Mouse (Mus musculus): Measurements from ENCODE around the gene Alg14.

Alg14 gene

DNA sequence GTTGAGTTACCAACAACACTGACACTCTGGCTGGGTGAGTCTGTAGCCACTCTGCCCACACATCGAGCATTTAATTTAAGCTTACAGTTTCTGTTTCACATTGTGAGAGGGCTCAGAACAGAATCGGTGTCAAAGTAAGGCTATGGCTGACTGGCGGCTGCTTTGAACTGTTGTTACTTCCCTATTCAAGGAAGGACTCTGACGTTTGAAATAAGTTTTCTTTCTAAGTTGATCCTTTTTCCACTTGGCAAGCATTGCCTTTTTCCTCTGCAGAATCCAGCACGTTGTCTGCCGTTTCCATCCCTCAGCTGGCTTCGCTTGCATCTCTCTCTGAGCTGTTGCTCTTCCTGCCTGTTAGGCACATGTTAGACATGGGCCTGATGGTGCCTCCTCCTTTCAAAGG lies 38.7 kb downstream of the Alg14 start:
- CTCF ChIA-PET, result interaction anchor here (0.6 kb wide), 1 partner anchor 25 kb away, joined by 4 read pairs; no protein-coding TSS in a partner anchor

DNA sequence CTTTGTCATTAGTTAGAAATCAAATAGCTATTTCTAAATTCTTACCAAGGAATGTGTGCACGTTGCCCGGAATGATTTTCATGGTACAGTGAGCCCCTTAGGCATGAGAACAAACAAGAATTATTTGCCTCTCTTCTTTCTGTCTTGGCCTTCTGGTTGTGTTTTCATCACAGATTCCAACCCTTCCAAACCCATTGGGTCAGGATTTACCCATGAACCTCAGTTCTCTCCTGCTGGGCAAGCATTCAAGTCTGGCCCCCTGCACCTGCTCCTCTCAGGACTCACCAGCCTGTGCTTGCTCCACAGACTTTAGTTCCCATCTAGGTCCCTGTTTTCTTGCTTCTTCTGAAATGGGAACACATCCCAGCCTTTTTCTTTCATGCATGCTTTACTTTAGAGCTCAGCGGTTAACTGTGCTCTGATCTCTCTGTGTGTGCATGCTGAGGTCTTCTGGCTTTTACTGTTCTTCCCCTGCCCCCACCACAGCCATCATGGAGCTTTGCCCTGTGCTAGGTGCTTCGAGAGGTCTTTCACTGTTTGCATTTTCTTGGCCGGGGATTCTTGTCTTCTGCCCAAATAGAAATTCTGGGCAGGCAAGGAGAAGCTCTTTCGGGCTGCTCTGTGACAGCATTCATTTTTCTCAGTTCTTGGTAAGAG lies 44.8 kb downstream of the Alg14 start:
- CTCF ChIA-PET, result interaction anchor here (0.6 kb wide), 1 partner anchor 388 kb away, joined by 3 read pairs; no protein-coding TSS in a partner anchor

DNA sequence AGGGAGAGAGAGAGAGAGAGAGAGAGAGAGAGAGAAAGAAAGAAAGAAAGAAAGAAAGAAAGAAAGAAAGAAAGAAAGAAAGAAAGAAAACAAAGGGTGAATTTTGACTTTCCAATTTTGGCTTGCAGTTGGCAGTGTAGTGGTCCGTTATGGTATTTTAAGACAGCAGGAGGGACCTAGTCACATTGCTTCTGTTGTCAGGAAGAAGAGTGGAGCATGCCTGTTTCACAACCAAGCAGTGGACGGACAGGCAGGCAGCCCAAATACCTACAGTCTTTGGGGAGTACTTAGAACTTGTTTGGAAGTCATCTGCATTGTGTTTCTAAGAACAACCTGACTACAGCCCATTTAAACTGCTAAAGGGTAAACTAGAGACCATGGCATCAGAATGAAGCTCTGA lies 47.1 kb downstream of the Alg14 start:
- CTCF ChIA-PET, result no interaction called here

DNA sequence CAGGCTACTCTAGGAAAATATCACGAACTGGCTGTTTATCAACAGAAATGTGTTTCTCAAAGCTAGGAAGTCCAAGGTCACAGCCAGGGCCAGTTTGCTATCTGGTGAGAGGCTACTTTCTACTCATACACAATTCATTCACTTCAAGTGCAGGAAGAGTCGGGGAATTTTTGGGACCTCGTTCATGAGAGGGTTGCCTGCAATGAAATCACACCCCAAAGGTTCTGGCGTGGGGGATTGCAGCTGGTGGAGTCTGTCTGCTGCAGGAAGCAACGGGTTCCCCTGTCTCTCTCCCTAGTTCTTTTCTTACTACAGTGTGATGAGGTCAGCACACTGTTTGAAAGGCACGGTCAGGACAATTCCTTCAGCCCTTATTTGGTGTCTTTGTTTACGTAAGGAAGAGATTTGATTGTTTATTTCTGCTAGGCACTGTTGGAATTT lies 48.8 kb downstream of the Alg14 start:
- CTCF ChIA-PET, result no interaction called here

DNA sequence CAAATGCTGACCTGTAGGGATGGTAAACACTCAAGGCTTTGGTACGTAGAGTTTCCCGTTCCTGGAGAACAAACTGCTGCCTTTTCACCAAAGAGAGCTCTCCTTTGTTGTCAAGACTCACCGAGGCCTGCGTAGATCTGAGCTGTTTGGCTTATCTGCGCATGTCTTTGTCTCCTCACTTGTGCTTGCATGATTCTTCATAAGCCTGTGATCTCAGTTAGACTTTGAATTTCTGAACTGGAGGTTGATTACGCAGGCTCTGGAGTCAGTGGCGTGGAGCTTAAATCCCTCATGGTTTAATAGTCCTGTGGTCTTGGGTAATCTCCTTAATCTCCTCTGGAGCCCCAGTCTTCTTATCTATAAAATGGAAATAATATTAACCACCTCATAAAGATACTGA lies 51.7 kb downstream of the Alg14 start:
- CTCF ChIA-PET, result no interaction called here

DNA sequence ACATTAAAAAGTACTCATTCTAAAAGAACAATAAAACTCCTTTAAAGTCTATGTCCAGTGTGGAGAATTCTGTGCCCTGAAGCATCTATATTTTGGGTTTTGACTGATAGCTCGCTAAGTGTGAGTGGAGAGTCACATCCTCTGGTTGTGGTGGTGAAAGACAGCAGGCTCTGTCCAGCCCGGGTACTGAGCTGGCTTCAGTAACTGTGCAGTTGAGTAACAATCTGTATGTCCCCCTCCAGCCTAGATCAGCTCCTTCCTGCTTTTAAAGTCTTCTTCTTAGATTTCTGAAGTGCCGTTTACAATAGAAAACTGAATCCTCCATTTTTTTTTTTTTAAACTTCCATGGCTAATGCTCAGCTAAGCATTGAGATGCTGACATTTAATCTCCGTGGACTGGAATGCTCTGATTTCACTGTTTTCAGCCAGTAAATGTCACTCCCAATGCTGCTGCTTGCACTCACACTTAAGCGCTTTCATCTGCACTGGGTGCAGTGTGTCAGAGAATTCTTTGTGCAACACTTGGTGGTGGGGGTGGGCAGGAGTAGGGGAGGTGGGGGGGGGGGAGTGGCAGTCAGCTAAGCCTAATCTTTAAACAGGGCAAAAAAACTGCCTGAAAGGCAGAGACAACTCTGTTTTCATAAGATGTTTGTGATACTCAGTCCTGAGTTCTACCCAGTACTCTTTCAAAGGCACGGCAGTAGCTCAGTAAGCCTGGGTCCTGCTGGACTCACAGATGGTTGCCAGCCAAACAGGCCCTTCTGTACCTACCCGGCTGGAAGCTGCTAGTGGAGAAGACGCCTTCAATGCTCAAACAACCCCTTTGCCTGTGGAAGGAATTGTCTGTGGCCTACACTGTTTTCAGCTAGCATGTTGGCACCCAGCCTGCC lies 52.7 kb downstream of the Alg14 start:
- CTCF ChIA-PET, result interaction anchor here (0.7 kb wide), 1 partner anchor 13 kb away, joined by 4 read pairs; no protein-coding TSS in a partner anchor

DNA sequence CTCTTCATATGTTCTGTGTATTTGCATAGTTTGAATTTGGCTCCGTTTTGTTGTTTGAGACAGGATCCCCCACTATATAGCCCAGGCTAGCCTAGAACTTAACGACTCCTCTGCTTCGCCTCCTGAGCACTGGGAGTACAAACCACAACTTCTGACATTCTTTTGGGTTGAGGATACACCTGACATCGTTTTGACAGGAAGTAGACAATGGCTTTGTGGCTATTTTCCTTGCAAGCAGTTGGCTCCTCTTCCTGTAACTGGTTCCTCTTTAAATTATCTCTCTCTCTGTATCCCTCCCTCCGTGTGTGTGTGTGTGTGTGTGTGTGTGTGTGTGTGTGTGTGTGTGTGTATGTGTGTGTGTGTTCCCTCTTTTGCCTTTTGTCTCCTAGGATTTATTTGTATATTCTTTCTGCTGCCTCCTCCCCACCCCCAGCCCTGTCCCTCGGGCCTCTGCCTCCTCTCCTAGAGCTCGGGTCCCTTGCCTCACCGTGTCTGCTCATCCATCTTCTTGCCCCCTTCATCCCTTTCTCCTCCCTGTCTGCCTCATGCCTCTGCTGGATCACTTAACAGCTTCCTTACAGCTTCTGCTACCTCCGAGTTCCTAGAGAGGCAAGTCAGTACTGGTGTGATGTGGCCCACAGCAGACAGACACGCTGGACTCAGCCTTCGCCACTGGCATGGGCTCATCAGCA lies 53.5 kb downstream of the Alg14 start:
- CTCF ChIA-PET, result interaction anchor here (0.7 kb wide), 1 partner anchor 14 kb away, joined by 4 read pairs; no protein-coding TSS in a partner anchor

DNA sequence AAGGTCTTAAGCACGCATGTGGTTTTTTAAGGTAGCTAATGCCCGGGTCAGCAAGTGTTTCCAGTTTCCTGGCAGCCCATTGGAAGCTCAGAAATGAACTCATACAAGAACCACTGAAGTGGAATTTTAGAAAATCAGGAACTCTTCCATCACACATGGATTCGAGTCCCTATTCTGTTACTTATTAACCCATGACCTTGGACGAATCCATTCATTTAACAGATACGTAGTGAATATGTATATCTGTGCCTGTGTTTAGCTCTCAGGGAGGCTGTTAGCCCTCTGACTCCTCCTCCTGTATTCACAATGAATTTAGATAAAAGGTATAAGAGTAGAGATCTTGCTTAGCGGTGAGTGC lies 54.0 kb downstream of the Alg14 start:
- CTCF ChIA-PET, result no interaction called here

DNA sequence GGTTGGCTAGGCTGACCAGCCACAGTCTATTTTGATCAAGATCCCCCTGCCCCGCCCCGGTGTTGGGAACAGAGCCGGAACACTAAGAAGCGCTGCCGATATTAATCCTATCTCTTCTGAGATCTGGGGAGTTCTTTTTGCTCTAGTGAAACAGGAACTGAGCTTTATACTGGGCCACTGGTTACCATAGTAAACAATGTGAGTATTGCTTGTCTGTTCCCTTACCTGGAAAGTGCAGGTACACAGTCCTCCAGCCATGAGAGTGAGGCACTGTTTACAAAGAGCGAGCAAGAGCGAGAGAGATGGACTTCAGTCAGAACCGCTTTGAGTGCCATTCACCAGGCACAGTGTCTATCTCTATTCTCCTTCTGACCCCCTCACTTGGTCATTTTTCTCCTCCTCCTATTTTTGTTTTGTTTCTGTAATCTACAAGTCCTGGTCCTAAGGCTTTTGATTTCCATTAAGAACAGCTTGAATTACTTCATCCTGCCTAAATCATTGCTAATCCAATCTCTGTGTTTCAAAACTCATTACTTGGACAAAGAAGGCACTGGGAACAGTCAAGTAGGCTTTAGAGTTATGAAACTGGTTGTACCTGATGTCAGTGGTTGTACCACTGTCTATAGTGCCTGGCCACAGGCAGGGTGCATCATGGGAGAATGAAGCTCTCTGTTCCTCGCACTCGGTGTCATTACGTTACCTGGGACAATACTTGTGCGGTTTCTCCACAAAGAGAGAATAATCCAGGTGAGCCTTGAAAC lies 55.1 kb downstream of the Alg14 start:
- CTCF ChIA-PET, result interaction anchor here (0.7 kb wide), 1 partner anchor 15 kb away, joined by 3 read pairs; no protein-coding TSS in a partner anchor

DNA sequence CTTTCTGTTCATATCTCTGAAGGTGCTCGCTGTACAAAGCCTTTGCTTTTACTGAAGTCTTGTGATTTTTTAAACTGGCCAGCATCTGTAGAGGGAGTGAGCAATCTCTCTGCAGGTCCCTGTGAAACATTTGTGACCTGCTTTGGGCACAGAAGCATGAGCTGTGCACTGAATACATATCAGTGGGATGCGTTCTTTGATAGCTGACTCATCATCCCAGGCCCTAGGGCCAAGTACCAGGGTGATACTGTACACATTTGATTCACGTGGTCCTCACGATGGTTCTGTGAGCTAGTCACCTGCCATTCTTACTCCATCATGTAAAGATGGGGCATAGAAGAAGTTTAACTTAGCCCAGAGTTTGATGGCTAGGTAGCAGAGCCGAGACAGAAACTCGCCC lies 57.2 kb downstream of the Alg14 start:
- CTCF ChIA-PET, result no interaction called here

DNA sequence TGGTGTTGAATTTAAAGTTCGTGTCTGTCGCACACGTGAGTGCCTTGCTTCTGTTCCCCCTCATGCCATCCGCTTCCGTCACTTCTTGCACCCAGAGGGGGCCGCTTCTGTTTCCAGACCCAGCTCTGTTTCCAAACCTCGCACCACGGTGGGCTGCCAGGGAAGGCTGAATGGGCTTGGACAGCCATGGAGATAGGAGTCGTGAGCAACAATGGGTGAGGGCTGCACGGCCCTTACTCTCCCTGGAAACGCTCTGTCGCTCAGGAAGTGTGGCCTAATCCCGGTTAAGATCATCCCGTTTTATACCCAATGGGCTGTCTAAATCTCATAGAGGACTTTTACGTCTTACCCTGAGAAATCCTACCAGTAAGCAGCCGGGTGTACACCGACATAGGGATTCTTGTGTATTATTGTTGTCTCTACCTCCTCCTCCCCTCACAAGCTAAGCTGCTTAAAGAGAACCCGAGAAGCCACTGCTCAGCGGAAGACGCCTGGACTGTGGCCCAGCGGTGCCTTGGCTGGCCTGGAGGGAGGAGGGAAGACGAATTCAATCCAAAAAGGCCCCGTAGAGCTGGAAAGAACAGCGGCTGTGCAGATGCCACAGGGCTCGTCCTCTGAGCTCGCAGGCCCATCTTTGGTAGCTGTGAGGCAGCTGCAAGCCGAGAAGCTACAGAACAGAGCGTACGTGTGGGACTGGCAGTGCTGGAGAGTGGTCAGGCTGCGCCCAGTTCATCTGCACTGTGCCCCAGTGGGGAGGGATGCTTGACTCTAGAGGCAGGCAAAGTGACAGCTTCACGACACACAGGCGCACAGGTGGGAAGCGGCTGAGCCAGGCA lies 58.0 kb downstream of the Alg14 start:
- CTCF ChIA-PET, result no interaction called here

DNA sequence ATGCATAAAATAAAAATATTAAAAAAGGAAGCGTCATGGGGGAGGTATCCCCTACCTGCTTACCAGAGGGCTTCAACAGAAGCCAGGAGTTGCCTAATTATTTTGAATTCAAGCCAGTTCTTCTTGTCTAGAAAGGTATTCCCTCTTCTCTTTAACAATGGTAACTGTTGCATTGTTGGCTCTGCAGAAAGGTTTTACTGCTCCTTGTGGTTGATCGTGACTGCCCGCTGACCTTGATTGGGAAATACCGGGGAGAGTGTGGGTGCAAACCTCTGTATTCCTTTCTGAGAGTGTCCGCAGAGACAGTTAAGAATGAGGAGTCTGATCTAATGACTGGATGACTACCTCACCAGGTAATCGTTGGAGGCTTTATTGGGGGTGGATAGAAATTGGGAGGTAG lies 59.7 kb downstream of the Alg14 start:
- CTCF ChIA-PET, result no interaction called here

DNA sequence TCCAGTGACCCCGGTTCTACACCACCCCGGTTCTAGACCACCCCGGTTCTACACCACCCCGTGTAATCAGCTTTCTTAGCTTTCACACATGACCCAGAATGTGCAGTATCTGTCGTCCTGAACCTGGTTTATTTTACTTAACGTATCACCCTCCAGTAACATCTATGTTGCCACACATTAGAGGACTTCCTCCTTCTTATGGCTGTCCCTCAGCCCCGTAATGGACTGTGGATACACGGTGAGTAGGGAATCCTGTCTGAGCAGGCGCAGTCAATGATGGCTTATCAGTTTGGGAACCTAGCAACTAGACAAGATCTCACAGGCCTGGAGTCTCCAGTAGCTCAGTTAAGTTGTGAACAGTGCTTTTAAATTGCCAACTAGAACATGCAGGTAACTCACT lies 62.7 kb downstream of the Alg14 start:
- CTCF ChIA-PET, result interaction anchor here (1.1 kb wide), 1 partner anchor 24 kb away, joined by 4 read pairs; no protein-coding TSS in a partner anchor

DNA sequence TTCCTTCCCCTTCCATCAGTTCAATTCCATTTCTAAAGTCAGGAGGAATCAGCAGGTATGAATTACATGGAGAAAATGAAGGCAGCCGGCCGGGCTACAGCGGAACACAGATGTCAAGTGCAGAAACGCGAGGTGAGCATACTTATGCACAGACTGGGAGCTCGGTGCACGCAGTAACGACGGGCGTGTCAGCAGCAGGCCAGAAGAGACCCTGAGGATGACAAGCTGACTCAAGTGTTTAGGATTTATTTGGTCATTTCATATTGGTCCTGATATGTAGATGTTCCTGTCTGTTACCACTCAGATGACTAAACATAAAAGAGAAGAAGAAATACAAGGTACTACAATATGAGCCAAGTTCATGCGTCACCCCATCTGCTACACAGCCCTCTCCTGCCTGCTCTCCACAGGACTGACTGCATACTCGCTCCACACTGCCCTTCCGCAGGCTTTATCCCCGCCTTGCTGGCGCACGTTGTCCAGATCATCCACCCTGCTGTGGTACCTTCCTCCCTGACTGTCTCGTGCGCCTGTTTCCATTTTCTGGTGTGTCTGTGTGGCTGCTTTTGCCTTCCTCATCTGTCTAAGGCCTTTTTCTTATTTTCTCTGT lies 63.4 kb downstream of the Alg14 start:
- CTCF ChIA-PET, result interaction anchor here (1.1 kb wide), 1 partner anchor 24 kb away, joined by 4 read pairs; no protein-coding TSS in a partner anchor

DNA sequence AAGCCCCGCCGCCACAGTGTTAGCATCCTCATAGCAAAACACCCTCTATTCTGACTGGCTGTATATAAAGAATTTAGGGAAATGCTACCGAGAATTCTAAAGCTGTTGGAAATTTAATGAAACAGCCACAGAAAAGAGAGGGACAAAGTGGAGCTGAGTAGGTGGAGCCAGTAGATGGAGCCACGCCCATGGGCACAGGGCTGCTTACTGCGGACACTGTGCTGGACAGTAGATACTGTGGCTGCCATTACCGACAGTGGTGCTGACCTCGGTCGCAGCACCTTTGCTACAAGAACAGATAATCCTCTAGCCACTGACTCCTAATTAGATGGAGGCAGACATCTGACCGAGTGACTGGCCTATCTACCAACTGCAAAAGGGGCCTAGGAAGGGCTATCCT lies 64.0 kb downstream of the Alg14 start:
- CTCF ChIA-PET, result no interaction called here

DNA sequence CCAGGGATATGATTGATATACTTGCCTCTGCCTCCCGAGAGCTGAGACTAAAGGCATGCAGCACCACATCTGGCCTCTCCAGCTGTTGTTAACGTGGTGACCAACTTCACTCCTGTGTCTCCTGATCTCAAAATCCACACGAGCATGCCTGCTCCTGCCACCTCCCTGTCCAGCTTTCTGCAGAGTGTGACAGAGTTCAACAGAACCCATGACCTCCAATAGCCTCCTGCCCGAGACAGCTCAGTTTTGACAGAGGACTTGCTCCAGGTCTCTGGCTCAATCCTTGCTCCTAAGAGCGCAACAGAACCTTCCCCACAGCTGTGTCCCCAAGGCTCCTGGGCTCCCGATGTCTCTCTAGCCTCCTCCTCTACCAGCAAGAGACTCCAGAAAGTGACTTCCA lies 64.5 kb downstream of the Alg14 start:
- CTCF ChIA-PET, result no interaction called here

DNA sequence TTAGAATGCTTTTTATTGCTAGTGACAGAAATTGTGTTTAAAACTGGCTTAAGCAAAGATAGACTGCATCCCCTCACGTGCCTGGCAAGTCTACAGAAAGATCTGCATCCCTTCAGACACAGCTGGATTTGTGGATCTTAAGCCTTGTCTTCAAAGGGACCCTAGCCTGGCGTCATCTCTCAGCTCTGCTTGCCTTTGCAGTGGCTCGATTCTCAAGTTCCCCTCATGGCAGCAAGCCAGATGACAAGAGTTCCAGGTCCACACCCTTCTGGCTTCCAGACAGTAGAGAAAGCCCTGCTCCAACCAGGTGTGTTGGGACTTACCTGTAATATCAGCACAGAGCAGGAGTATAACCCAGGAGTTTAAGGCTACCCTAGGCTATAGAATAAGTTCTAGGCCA lies 65.5 kb downstream of the Alg14 start:
- CTCF ChIA-PET, result no interaction called here

DNA sequence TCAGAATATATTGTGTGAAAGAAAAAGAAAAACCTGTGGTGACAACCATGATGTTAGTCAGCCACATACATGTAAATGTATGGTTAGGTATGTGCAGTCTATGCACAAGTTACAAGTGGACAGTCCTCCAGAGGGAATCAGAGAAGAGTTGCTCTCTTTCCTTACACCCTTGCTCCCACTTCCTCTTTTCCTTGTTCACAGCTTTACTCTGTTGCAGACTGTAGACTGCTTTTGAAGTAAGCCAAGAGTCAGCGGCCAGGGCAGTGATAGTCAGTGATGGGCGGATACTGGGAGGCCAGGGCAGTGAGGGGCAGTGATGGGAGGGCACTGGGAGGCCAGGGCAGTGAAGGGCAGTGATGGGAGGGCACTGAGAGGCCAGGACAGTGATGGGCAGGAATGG lies 66.7 kb downstream of the Alg14 start:
- CTCF ChIA-PET, result no interaction called here

DNA sequence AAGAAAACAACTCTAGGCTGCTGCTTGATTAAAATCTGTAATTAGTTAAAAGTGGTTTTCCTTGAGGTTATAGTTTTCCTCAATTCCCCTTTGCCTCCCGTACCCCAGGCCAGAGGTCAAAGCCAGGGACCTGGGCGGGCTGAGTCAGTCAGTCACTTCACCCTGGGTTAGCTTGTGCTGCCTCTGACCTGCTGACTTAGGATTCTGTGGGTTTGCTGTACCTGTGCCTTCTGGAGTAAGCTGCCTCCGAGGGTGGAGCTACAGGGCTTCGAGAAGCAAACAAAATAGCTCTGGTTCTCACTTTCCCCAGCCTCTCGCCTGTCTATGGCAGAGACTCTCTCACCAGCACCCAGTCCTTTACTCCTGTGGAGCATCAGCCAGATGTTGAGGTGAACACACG lies 67.3 kb downstream of the Alg14 start:
- CTCF ChIA-PET, result no interaction called here

DNA sequence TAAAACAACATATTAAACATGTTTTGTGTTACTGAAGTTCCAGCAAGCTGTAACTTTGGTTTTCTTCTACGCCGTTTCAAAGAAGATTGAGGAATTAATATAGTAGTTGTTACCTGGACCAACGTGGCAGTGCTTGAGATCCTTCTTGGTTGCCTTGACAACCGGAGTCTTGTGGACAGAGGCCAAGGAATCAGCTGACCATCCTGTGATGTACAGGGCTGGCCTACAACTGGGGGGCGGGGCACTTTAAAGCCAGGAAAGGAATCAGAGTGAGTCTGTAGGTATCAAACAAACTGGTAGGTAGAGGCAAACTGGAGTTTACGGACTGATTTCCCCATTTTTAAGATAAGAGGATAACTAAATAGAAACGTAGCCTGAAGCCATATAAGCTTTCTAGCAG lies 67.7 kb downstream of the Alg14 start:
- CTCF ChIA-PET, result no interaction called here
